Mouse (Mus musculus) frontal cortex, postnatal 14 days (tissue): Measurements from ENCODE around the gene Arap2.
"Not testable (repeated sequence)": the region's sequence is repeated elsewhere in the genome, so short reads cannot be mapped to it uniquely, and the experiment has no call there.

Experiments
- DNase-seq, 2 experiments: peaks; one replicate each; pipeline ENCODE4 v3.0.0; 2022; ENCODE audit warnings: low spot score in 2 of 2

Gene Arap2

DNA sequence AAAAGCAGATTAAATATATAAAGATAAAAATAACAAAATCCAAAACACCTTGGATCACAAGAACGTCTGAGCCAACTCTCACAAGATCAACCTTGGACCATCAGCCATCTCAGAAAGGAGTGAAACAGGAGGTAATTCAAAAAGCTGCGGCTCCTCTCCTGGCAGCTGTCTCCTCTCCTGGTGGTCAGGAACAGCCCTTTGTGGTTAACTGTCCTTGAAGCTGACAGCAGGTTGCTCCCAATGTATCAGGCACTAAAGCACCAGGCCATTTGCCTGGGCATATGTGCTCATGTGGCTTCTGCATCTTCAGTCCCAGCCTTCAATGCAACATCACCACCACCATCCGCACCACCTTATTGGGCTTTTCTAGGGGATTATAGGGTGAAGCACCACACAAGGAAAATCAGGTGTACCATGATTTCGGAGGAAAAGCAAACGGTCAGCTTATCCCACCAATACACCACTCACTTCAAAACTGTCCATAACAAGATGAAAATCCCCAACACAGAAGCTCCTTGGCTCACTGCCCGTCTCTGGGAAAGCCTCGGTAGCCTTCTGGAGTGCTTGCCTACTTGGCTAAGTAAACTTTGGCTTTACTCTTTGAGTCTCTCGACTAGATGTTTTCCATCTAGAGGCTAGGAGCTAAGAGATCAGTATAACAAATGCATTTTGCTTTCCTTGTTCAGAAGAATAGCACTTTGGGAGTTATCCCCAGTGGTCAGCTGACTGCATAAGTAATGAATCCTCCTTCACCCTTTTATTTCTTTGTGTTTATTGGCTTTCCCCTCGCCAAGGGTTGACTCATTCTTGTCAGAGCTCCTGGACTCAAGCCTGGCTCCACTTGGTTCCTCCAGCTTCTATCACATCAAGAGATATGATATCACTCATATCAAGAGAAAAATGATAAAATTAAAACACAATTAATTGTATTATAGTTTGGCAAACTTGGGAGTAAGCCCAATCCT, 26.2 kb downstream of the Arap2 start:
- no peak for DNase-seq

DNA sequence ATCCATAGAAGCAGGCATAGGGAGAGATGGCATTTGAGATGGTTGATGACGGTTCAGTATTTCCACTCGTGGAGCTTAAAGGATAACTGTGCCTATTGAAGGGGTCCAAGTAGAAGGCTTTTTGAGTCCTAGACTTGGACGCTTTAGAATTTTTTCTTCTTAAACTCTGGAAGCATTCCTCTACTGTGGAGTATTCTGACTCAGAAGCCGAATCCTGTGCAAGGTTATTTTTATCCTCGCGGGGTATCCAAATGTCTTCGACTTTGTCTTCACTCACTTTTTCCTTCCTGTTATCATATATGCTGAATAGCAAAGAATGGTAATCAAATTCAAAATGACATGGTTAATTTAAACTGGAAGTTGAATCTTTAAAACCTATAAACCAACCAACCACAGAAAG, 35.4 kb downstream of the Arap2 start:
- DNase-seq, result not testable (repeated sequence)

DNA sequence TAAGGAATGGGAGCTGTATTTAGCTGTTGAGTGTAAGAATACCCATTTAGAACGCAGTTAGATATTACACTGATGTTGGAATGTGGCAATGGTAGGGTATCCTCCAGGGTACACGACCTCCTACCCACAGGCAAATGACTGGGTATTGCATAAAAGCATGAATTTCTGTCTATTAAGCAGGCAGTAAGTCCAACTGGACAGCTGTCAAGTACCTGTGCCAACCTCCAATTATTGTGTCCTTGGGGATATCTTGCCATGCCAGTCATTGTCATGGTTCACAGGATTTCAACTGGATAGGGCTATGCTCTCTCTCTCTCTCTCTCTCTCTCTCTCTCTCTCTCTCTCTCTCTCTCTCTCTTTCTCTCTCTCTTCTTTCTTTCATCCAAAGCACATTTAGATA, 40.4 kb downstream of the Arap2 start:
- DNase-seq, result no peak

DNA sequence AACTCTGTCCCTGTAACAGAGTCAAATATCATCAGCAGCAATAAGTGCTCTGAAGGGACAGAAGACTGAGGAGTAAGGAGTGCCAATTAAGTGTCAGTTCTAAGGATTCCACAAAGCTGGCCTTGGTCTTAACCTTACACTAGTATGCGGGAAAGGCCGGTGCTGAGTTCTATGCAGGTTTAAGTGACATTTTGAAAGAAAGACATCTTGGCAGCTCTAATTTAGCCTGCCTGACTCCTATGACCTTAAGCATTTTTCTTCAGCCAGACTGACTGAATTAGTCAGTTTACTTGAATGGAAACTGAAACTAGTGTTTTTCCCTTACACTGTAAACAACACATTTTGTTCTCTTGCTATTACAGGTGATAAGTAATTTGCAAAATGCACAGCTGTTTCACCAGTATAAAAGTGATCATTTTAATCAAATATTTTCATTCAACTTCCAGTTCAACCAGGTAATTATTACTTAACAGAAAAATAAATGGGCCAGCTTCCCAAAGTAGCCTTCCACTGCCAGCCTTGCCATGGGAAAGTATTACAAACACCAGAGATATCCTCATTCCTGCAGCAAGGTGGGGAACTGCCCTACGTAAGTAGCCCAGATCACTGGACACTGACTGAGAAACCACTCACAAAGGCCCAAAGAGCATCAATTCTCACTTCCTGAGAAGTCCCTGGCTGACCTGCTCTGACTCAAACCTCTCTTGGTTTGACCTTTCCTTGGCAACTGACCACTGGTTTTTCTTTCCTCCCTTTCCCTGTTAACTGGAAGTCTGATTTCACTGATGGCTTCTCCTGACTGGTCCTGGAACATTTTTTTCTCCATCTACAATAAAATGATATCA, 42.5 kb downstream of the Arap2 start:
- DNase-seq, result no peak

DNA sequence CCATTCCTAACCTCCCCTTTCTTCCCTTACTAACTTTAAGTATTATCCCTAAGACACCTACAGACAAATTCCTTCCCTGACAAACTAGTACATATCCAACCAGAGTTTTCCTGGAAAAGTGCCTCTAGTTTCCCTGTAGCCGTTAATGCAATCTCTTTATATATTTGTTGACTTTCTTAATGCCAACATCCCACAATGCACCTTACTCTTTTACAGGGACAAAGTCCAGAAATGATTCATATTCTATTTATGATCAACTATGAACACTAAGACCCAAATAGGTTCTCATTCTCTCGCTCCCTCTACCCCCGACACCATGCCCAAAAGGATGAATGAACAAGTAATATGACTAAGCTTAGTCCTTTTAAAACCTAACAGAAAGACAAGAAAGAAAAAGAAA, 49.5 kb downstream of the Arap2 start:
- DNase-seq, result no peak

DNA sequence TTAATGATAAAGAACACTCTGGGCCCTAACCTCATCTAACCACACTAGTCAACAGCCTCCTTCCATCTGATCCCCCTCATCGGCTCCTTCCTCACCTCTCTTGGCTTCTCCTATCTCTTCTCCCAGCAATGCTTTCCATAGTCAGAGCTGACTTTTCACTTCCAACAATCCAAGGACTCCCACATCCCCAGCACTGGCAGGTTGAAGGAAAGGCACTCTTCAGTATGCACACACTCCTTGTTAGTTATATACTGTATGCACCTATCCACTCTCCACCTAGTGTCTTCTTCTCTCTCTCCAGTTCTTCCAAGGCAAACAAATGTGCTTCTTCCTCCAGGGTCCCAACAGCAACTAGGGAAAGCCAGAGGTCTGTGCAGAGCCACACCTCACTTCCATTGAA, 50.0 kb downstream of the Arap2 start:
- DNase-seq, result no peak

DNA sequence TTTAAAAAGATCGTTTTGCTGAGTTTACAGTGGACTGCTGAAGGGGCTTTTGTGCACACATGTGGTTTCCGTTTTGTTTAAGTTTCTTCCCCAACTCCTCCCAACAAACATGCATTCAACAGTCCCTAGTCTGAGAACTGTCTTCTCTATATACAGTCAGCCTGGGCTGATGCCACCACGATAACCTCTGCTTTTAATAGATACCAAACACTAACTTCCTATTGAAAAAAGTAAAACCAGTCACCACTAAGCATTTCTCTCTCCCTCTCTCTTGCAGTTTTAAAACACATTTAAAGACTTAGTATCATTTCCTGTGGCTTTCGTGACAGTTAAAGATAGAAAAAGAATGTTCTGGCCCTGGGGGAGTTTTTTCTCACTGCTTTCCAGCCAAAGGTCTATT, 50.5 kb downstream of the Arap2 start:
- DNase-seq, result no peak

DNA sequence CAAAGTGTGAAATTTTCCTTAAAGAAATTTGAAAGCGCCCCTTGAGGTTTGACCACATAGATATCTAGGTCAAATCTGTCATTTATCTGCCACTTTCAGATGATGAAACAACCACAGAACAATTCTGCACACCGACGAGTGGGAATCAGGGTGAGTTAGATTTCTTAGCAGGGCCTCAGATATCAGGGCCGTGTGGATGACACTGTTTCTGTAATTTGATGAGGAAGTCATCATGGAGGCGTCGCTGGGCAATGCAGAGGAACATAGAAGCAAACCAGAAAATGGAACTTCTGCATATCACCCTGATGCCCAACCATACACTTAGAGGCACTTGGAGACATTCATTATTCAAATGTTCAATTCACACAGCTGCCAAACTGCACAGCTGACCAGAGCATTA, 55.0 kb downstream of the Arap2 start:
- DNase-seq, result no peak

DNA sequence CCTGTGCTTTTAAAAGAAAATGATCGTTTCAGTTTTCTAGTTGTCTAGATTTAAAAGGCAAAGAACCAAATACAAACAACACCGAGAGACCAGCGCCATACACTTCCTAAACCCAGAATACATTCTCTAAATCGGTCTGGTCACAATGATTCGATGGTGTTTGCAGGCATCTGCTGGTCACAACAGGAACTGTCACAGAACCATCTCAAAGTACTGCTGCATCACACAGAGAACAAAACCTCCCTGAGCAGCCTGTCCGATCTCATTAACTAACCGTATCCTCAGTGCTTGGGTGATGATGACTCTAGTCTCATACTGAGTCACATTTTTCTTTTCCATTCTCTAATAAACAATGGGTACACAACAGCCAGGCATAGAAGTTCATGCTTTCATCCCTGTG, 59.1 kb downstream of the Arap2 start:
- peak; percentile 17 to 47 for DNase-seq

DNA sequence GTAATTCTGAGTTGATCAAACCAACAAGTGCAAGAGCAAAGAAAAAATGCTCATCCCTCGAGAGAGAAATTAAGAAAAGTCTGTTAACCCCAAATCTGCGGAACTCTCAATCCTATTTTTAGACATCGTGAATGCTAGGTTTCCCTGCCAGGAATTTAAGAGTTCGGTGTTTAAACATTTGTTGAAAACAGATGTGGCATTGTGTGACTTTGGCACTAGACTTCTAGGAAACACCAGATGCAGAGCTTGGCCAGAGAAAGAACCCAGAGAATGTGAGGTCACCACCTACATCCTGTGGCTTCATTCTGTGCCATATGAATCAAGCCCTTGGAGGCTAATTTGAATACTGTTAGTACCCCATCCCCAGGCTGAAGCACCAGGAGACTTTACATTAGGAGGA, 76.0 kb downstream of the Arap2 start:
- no peak for DNase-seq

DNA sequence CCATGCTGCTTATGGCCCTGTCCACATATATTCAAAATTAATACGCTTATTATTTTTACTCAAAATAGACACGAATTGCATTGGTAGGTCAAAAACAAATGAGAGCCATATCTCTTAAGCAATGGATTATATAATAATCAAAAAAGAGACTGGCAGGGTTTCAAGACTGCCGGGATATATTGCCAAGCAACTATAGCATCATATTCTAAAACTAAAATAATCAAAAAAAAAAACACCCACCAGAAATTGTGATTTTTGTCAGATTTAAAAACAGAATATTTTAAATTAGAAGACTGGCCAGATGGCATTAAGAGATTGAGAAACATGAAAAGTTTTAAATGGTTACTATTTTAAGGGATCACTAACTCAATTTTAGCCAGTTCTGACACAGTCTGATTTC, 82.2 kb downstream of the Arap2 start:
- no peak for DNase-seq

DNA sequence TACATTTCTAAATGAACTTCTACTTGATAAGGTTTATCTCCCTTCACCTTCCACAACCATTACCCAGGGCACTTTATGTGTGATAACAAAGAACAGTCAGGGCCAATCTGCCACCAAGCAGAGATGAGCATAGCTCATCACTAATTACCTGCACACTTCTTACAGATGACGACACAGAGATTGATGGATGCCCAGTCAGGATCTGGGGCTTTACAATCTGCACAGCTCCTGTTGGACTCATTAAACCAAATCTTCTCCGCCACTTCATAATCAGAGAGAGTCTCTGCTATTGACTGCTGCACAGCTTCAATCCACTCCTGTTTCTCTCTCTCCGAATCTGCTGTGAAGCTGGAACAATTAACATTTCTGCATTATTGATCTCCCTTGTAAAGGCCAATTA, 82.8 kb downstream of the Arap2 start:
- DNase-seq, result no peak

DNA sequence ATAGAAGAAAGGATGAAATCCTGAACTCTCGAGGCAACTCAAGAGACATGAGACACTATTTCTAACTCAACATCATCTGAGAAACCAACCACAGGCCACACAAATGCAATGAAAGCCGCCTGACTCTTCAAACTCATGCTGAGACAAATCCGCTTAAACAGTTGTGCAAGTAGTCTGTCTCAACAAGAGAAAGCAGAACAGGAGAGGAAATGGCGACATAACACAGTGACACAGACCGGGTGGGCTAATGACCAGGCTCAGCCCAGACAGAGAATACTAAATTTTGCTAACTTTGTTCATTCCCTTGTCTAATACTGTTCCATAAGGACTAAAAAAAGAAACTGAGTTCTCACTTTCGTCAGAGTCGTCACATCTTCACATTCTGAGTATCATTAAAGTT, 88.6 kb downstream of the Arap2 start:
- DNase-seq, result no peak

DNA sequence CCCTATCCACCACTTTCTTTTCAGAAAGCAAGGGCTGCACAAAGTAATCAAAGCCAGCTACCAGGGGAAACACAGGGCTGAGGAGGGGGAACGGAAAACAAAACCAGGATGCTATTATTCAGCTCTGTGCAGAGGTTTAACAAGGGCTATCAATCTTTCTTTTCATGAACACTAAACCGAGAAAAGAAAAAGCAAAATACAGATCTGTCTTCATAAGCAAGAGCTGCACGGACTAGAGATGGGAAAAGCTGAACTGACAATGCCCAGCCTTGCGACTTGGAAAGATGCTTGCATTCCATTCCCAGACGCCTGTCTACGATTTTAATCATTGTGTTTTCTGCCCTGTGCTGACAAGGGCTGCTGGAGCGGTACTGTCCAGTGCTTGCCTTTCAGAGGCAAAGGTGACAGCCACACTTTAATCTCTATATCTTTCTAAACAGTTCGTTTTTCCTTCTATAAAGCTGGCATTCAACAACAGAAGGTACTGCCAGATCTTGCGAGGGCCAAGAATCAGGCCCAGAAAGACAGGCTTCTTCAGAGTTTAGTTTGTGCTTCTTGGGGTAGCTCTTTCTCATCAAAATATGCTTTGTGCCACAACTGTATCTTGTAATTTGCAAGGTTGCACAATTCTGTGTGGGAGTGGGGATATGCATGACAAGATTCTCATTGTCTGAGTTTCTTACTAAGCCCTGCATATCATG, 93.1 kb downstream of the Arap2 start:
- DNase-seq, result no peak

DNA sequence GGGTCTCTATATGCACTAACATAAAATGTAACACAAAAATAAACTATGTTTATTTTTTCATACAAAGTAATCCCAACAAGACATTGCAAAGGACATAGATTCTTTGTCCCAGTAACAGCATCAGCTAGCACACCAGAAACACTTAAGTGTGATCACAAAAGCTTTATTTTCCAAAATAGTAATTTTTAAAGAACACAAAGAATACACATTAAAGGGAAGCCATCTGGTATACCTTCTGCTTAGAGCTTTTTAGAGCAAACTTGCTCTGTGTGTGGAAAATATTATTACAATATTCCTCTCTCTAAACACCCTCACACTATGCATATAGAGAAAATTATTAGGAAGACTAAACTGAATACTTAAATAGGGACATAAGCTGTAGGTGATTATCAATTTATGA, 100.6 kb downstream of the Arap2 start:
- DNase-seq, result no peak

DNA sequence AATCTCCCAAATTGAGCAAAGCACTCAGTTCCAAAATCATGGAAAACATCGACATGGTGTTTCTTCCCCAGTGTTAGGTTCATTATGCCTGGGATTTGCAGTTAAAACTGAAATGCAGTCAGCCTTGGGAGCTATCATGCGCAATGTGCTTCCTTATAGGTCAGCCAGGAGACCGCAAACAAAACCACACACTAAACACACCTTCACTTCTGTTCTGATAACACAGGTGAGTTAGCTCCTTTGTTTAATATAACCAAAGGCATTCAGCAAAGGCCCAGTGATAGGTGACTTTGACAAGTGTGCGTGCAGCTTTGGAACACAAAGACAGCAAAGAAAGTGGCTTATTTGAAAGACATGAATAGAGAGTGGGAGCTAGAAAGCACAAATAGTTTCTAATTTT, 101.1 kb downstream of the Arap2 start:
- no peak for DNase-seq

DNA sequence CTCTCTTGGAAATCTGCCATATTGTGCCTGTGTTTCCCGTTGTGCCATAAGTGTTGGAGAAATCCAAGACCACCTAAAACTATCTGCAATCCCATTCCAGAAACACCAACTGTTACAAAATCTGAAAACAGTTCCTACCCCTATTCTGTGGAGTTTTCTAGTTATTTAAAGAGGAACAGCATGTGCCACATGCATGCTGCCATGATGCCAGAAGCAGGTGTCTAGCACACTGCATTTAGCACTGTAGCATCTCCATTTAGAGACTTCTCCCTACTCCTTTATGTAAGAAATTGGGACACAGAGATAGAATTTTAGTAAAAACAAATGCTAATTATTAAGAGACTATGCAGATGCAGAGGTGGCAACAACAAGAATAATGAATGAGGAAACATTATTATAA, 102.8 kb downstream of the Arap2 start:
- no peak for DNase-seq

DNA sequence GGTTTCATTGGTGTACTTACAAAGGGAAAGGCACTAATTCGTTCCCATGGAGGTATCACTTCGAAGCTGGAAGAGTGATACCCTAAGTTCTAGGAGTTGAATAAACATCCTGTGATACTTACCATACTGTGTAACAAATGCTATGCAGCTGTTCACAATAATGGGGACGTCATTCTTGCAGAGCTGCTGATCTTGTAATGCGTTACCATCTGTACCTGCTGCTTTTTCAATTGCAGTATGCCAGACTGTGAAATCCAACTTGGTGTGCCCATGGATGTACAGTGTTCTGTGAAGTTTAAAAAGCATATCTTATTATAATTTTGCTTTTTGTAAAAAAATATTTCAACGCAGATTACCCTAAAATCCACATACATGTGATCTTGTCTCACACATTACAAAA, 112.0 kb downstream of the Arap2 start:
- no peak for DNase-seq

DNA sequence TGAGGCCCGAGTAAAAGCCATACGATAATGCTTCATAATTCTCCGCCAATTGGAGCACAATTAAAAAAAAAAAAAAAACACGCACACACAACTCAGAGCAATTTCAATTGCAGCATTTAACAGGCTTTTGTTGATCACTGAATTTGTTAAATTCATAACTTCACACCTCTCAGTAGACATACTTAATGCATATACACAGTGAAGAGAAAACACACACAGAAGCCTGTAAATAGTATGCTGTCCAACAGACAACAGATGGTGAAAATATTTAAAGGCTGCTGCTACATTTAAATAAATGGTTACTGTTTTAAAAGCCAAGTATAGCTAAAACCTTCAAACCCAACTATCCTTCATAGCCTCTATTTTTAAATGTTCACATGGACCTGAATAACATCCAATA, 123.6 kb downstream of the Arap2 start:
- DNase-seq, result no peak

DNA sequence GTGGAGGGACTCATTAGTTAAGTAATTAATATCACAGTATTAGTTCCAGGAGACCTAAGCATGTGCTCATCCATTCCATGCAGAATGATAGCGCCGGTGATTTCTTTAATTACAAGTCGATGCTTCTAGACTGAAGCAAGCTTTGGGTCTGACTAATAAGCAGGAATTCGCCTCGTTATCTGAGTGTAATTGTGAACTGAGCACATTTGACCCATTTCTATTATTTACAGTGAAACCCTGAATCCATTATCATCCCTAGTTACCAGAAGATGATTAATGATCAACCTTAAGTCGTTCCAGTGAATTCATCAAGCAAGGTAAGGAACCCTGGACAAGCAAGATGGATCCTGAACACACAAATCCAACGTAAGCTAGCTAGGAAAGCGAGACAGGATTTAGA, 125.5 kb downstream of the Arap2 start:
- DNase-seq, result no peak

DNA sequence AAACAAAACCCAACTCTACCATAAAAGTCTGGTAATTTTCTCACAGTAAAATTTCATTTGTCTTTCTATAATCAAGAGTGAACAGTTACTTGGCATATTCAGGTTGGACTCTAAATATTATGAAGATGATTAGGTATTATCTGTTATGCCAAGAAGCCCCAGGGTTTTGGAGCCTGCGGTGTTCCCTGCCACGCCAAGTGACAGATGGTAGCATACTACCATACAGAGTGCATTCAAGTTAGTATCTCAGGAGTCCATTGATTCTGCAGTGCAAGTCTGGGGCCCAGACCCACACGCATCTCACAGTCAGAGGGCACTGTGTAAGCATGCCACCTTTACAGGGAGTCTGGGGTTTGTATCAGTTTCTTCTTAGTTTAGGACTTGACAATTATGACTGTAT, 129.6 kb downstream of the Arap2 start:
- no peak for DNase-seq

DNA sequence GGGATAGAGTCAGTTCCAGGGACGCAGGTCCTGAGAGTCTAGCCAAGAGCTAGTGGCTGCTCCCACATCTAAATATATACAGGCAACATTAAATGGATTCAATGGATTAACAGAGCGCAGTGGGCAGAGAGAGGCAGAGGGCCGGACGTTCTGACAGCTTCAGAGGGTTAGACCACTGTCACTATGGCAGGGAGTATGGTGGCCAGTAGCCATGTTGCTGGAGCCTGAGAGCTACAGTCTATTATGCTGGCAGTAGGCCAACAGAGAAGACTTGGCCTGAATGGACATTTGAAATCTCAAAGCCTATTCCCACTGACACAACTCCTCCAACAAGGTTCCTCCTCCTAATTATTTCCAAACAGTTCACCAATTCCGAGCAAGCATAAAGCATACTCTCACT, 137.1 kb downstream of the Arap2 start:
- DNase-seq, result no peak
